Mouse (Mus musculus) lung, embryonic 14.5 days (tissue): Measurements from ENCODE around the gene Ccdc155. TPM values are rescaled to one million over a fixed set of nuclear protein-coding genes. Genes with fewer than 3 reads are reported as not detected.
A peak's percentile ranks its signal among the peaks of the same experiment; 100 is the strongest.

ENCODE experiments used
- ATAC-seq: fragments of 200-750 bp; cut with Nextera tagmentation; 2 replicates; pipeline ENCODE4 v1.8.0; 2017; ENCODE audit warnings: mild to moderate bottlenecking, moderate TSS enrichment, moderate library complexity; ENCODE audit not compliant: insufficient read depth
- DNase-seq: peaks from one replicate; pipeline ENCODE4 v3.0.0-alpha.2; 2015
- H3K27ac ChIP-seq: fragments of 300-500 bp; sonication (generic); 2 replicates; pipeline ENCODE4 v1.5.1; 2014; ENCODE audit warnings: low read depth, mild to moderate bottlenecking, moderate library complexity
- H3K27me3 ChIP-seq: fragments of 300-500 bp; sonication (generic); 2 replicates; pipeline ENCODE4 v1.6.1; 2014; ENCODE audit warnings: low read length, control low read depth; ENCODE audit not compliant: insufficient read depth
- H3K36me3 ChIP-seq: fragments of 300-500 bp; sonication (generic); 2 replicates; pipeline ENCODE4 v1.6.1; 2014; ENCODE audit warnings: control low read depth; ENCODE audit not compliant: insufficient read depth
- H3K4me1 ChIP-seq: fragments of 300-500 bp; sonication (generic); 2 replicates; pipeline ENCODE4 v1.6.1; 2014; ENCODE audit warnings: antibody characterized with exemption, control low read depth; ENCODE audit not compliant: insufficient read depth
- H3K4me2 ChIP-seq: fragments of 300-500 bp; sonication (generic); 2 replicates; pipeline ENCODE4 v1.6.1; 2014; ENCODE audit warnings: mild to moderate bottlenecking
- H3K4me3 ChIP-seq: fragments of 300-500 bp; sonication (generic); 2 replicates; pipeline ENCODE4 v1.5.1; 2014; ENCODE audit warnings: low read depth, low read length
- H3K9ac ChIP-seq: fragments of 300-500 bp; sonication (generic); 2 replicates; pipeline ENCODE4 v1.6.1; 2014
- H3K9me3 ChIP-seq: fragments of 300-500 bp; sonication (generic); 2 replicates; pipeline ENCODE4 v1.6.1; 2016; ENCODE audit warnings: low read depth, low read length, control low read depth
- CTCF ChIP-seq: IDR thresholded peaks from 2 replicates; pipeline ENCODE4 v1.5.1; 2016; ENCODE audit warnings: antibody characterized with exemption, low read depth
- WGBS: fragments of 180-500 bp; shearing (Covaris S2); extraction: QIAGEN DNeasy Blood & Tissue Kit; methylation state at CpG from one replicate; pipeline ENCODE4 v1.1.7; 2014; 5-methylcytosine and 5-hydroxymethylcytosine counted together
- polyA plus RNA-seq: library from polyadenylated mRNA; unstranded; fragments of >200 nt; fragmentation: Nextera tagmentation; extraction: Ambion mirVana; gene quantifications from 2 replicates; pipeline ENCODE4 v1.2.1, GENCODE M21; 2014

Gene Ccdc155
- polyA plus RNA-seq, 1 experiment from 2014 or later: 0.38 TPM

GRCm38 (mm10) chr7:45238723-45239496, 34.2 kb upstream of the Ccdc155 start, which contains the start of gene Cd37:
Cd37 (minus strand) TSS chr7:45239115.
- ATAC-seq (no peak), DNase-seq (no peak)
- H3K4me3 ChIP-seq: no peak within 1 kb of the TSS
- H3K4me2 ChIP-seq: peak within 1 kb of the TSS; percentile 1; the same call in 1 of the 2 replicates
- H3K9me3 ChIP-seq: no peaks in the 10 kb centered on the region
- H3K4me1 ChIP-seq: peaks cover 8% of the 10 kb centered on the region
- 34% methylated on average over 20 of the region's 20 CpGs for WGBS
- TF ChIP-seq CTCF: no peak
- H3K9ac ChIP-seq: no peak within 1 kb of the TSS
- no peaks in the 10 kb centered on the region for H3K27me3 ChIP-seq
- H3K36me3 ChIP-seq: 0 out of 2 replicates have a peak, but pooled peaks cover 3% of the 10 kb centered on the region
- no peak within 1 kb of the TSS for H3K27ac ChIP-seq

- Histone ChIP-seq H3K4me3 (no peak overlapping the region), H3K4me1 (peaks cover 8% of the 10 kb centered on the region), H3K9me3 (no peaks in the 10 kb centered on the region), H3K36me3 (peaks cover 12% of the 10 kb centered on the region), H3K27me3 (no peaks in the 10 kb centered on the region), H3K27ac (no peak overlapping the region), H3K4me2 (0 out of 2 replicates have a peak overlapping the region, but pooled peaks have one; percentile 1), H3K9ac (no peak overlapping the region)
- no peak for ATAC-seq
- WGBS: 70% methylated on average over 17 of the region's 17 CpGs
- no peak for DNase-seq
- TF ChIP-seq CTCF: no peak
These were observed 33.3 kb upstream of the Ccdc155 start for GRCm38 (mm10) chr7:45237747-45238699.

GRCm38 (mm10) chr7:45235656-45236180, 31.0 kb upstream of the Ccdc155 start:
- peak overlapping the region; percentile 22; the same call in 1 of the 2 replicates for H3K4me3 ChIP-seq
- DNase-seq (peak; percentile 31), ATAC-seq (peak; percentile 21)
- H3K27me3 ChIP-seq: no peaks in the 10 kb centered on the region
- H3K9ac ChIP-seq: peak overlapping the region; percentile 32
- 28% methylated on average over 17 of the region's 17 CpGs for WGBS
- H3K4me1 ChIP-seq: peaks cover 7% of the 10 kb centered on the region
- H3K9me3 ChIP-seq: no peaks in the 10 kb centered on the region
- no peak for TF ChIP-seq CTCF
- no peak overlapping the region for H3K27ac ChIP-seq
- peak overlapping the region; percentile 58 for H3K4me2 ChIP-seq
- H3K36me3 ChIP-seq: peaks cover 35% of the 10 kb centered on the region

GRCm38 (mm10) chr7:45234922-45235571, 30.4 kb upstream of the Ccdc155 start:
- 6% methylated on average over 21 of the region's 21 CpGs for WGBS
- H3K4me3 ChIP-seq: peak overlapping the region; percentile 22; the same call in 1 of the 2 replicates
- peak overlapping the region; percentile 58 for H3K4me2 ChIP-seq
- peak; percentile 87 for ATAC-seq
- H3K4me1 ChIP-seq: peaks cover 3% of the 10 kb centered on the region; the same call in 1 of the 2 replicates
- no peaks in the 10 kb centered on the region for H3K27me3 ChIP-seq
- peak; percentile 85 for DNase-seq
- H3K9me3 ChIP-seq: no peaks in the 10 kb centered on the region
- TF ChIP-seq CTCF: peak; percentile 3; the same call in 1 of the 2 replicates
- H3K27ac ChIP-seq: peak overlapping the region; percentile 36; the same call in 1 of the 2 replicates
- H3K9ac ChIP-seq: peak overlapping the region; percentile 32
- peaks cover 38% of the 10 kb centered on the region for H3K36me3 ChIP-seq

GRCm38 (mm10) chr7:45234333-45234841, 29.7 kb upstream of the Ccdc155 start:
- Histone ChIP-seq H3K4me1 (peaks cover 3% of the 10 kb centered on the region; the same call in 1 of the 2 replicates), H3K9ac (peak overlapping the region; percentile 29), H3K27ac (peak overlapping the region; percentile 36; the same call in 1 of the 2 replicates), H3K4me2 (peak overlapping the region; percentile 58), H3K4me3 (peak overlapping the region; percentile 22; the same call in 1 of the 2 replicates), H3K9me3 (no peaks in the 10 kb centered on the region), H3K27me3 (no peaks in the 10 kb centered on the region), H3K36me3 (peaks cover 45% of the 10 kb centered on the region)
- TF ChIP-seq CTCF: no peak; the same call in 1 of the 2 replicates
- ATAC-seq: peak; percentile 9
- 14% methylated on average over 29 of the region's 29 CpGs for WGBS
- DNase-seq: peak; percentile 60
